Mouse (Mus musculus) central nervous system, embryonic 11.5 days (tissue): ENCODE measurements around the gene Alms1. TPM values are rescaled to one million over a fixed set of nuclear protein-coding genes. Genes with fewer than 3 reads are reported as not detected.

Source experiments
- polyA plus RNA-seq: library from polyadenylated mRNA; depleted of rRNA; stranded (reverse); fragments of >200 nt; gene quantifications from 2 replicates; pipeline ENCODE4 v1.2.3, GENCODE M21; 2012; rRNA removed

Gene Alms1
- polyA plus RNA-seq: 7.8 and 9.6 TPM in 2 replicates

GRCm38 (mm10) chr6:85587396-85588143, at the start of gene Alms1:
Gene Alms1 (plus strand): TSS chr6:85587531.

GRCm38 (mm10) chr6:85713105-85713504, 125.8 kb downstream of the Alms1 start, which contains the start of gene Nat8f7:
Gene Nat8f7 (minus strand): TSS chr6:85713205.

Other genes starting within 250 kb of the Alms1 start
- gene Rab11fip5, start 212.9 kb upstream of the Alms1 start, polyA plus RNA-seq: 5.7 and 7.0 TPM in 2 replicates
- gene Noto, start 163.6 kb upstream of the Alms1 start, polyA plus RNA-seq: not detected in 2 replicates
- gene Smyd5, start 155.5 kb upstream of the Alms1 start, polyA plus RNA-seq: 63.7 and 90.4 TPM in 2 replicates
- 376 and 500 TPM in 2 replicates for gene Cct7, start 136.0 kb upstream of the Alms1 start, polyA plus RNA-seq
- gene Pradc1, start 135.6 kb upstream of the Alms1 start, polyA plus RNA-seq: 16.1 and 22.2 TPM in 2 replicates
- 2.9 and 3.3 TPM in 2 replicates for gene Fbxo41, start 84.5 kb upstream of the Alms1 start, polyA plus RNA-seq
- 0.05 TPM in 1 of 2 replicates, not detected in the other for gene Egr4, start 73.9 kb upstream of the Alms1 start, polyA plus RNA-seq
- not detected in 2 replicates for gene Nat8f7, start 125.7 kb downstream of the Alms1 start, polyA plus RNA-seq
- gene Nat8f3, start 178.2 kb downstream of the Alms1 start, polyA plus RNA-seq: 0.02 TPM in 1 of 2 replicates, not detected in the other
- not detected in 2 replicates for gene Nat8f6, start 233.4 kb downstream of the Alms1 start, polyA plus RNA-seq
- not detected in 2 replicates for gene Nat8f5, start 233.4 kb downstream of the Alms1 start, polyA plus RNA-seq
- gene Nat8, start 244.6 kb downstream of the Alms1 start, polyA plus RNA-seq: not detected in 2 replicates